Mouse (Mus musculus) frontal cortex, postnatal 25 days (tissue): ENCODE results near the gene Rundc1.
A peak's percentile ranks its signal among the peaks of the same experiment; 100 is the strongest.
"Not testable (repeated sequence)": the region's sequence is repeated elsewhere in the genome, so short reads cannot be mapped to it uniquely, and the experiment has no call there.

Experiments
- DNase-seq, 2 experiments: peaks; one replicate each; pipeline ENCODE4 v3.0.0; 2022; ENCODE audit warnings: low spot score in 2 of 2

The Rundc1 gene

GRCm38 (mm10) chr11:101424925-101425813, at the start of gene Rundc1, which contains the start of gene Ptges3l:
Gene Rundc1, plus strand, starts transcription at chr11:101425085.
Gene Ptges3l, minus strand, starts transcription at chr11:101425333.
- peak; percentile 97 to 98 for DNase-seq

GRCm38 (mm10) chr11:101378196-101378595, 46.7 kb upstream of the Rundc1 start:
- DNase-seq, result not testable (repeated sequence)

GRCm38 (mm10) chr11:101378926-101379325, 46.0 kb upstream of the Rundc1 start:
- DNase-seq, result no peak

- no peak for DNase-seq
Observed at GRCm38 (mm10) chr11:101381817-101382216, 43.1 kb upstream of the Rundc1 start.

GRCm38 (mm10) chr11:101395110-101395509, 29.8 kb upstream of the Rundc1 start:
- peak in 1 of 2 experiments; percentile 52 for DNase-seq

GRCm38 (mm10) chr11:101415306-101415705, 9.6 kb upstream of the Rundc1 start:
- no peak for DNase-seq

- no peak for DNase-seq
Observed at GRCm38 (mm10) chr11:101416433-101417100, 8.3 kb upstream of the Rundc1 start.

GRCm38 (mm10) chr11:101417101-101417855, 7.6 kb upstream of the Rundc1 start, which contains the start of gene Aarsd1:
Gene Aarsd1, minus strand, starts transcription at chr11:101417615.
- DNase-seq, result peak; percentile 83 to 89

- DNase-seq, result no peak
Observed at GRCm38 (mm10) chr11:101418991-101419390, 5.9 kb upstream of the Rundc1 start.

GRCm38 (mm10) chr11:101419610-101420009, 5.3 kb upstream of the Rundc1 start:
- DNase-seq, result no peak

- no peak for DNase-seq
Observed at GRCm38 (mm10) chr11:101420148-101420547, 4.7 kb upstream of the Rundc1 start.

GRCm38 (mm10) chr11:101424105-101424851, 607 bp upstream of the Rundc1 start, which contains the start of gene Gm27029:
Gene Gm27029, minus strand, starts transcription at chr11:101424796.
- peak; percentile 20 to 23 for DNase-seq

- DNase-seq, result no peak
Observed at GRCm38 (mm10) chr11:101426165-101426564, 1.3 kb downstream of the Rundc1 start.

GRCm38 (mm10) chr11:101431327-101431726, 6.4 kb downstream of the Rundc1 start:
- no peak for DNase-seq

- no peak for DNase-seq
Observed at GRCm38 (mm10) chr11:101433396-101433795, 8.5 kb downstream of the Rundc1 start.

- no peak for DNase-seq
Observed at GRCm38 (mm10) chr11:101435831-101436230, 10.9 kb downstream of the Rundc1 start.

- no peak for DNase-seq
Observed at GRCm38 (mm10) chr11:101436916-101437315, 12.0 kb downstream of the Rundc1 start.

- DNase-seq, result not testable (repeated sequence)
Observed at GRCm38 (mm10) chr11:101438006-101438405, 13.1 kb downstream of the Rundc1 start.

- DNase-seq, result not testable (repeated sequence)
Observed at GRCm38 (mm10) chr11:101441450-101442126, 16.7 kb downstream of the Rundc1 start.

GRCm38 (mm10) chr11:101442127-101442693, 17.3 kb downstream of the Rundc1 start, which contains the start of gene Rpl27:
Gene Rpl27, plus strand, starts transcription at chr11:101442298.
- peak; percentile 82 to 93 for DNase-seq
